Mouse (Mus musculus): ENCODE results near the gene Kcnk7.

Gene Kcnk7

DNA sequence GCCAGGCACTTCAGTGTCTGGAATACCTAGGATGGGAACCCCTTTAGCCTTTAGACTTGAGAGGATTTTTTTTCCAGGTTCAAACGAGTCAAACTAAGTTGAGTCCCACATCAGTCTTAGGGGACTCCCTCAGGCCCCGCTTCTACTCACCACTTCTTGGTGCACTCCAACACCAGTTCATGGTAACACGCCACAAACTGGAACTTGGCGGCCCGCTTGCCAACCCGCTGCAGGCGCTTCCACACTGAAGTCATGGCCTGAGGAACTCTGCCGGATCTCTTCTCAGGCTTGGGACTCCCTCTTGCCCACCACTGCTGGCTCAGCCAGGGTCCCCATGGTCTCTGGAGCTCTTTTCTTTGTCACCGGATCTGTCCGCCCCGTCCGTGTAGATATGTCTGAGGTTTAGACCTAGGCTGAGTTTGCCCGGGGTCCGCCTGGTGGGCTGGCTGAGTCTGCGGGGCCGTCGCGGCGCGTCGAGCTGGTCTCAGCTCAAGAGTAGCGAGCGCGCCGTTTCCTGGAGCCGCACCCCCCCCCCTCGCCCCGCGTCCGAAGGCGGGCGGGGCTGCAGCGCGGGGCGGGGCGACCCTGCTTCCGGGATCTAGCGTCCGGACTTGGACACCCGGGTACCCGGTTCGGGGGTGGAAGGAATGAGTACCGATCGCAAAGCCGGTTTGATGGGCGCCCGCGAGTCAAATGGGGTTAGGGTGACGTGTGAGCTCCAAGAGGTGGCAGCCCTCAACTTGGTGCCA lies 21.8 kb downstream of the Kcnk7 start, which contains the start of gene Ehbp1l1:
Ehbp1l1 (minus strand) TSS at position 551 of the 749 bp plus-strand sequence.
- DNase-seq (ENCODE audit: low read depth), result peak; percentile 90

- DNase-seq (ENCODE audit: low read depth), result peak; percentile 96
These were observed 22.9 kb downstream of the Kcnk7 start for GRCm38 (mm10) chr19:5726961-5727578.

DNA sequence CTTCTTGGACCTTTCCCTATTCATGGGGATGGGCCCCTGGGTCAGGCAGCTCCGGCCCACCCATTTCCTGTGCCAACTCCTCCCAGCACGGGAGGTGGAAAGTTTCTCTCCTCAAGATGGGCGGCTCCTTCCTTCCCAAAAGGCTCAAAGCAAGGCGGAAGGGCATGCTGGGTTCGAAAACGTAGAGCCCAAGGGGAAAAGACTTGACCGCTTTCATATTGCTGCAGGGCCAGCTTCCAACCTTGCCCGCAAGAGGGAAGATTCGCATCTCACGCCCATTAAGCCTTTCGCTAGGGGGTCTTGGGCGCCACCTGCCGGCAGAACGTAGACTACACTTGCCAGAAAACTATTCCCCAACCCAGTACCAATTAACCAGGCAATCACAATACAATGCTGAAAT lies 23.5 kb downstream of the Kcnk7 start:
- DNase-seq (ENCODE audit: low read depth), result peak; percentile 92

- peak; percentile 61 for DNase-seq (ENCODE audit: low read depth)
These were observed 24.7 kb downstream of the Kcnk7 start for GRCm38 (mm10) chr19:5728631-5729443.

GRCm38 (mm10) chr19:5729444-5729815 lies 25.3 kb downstream of the Kcnk7 start, which contains the start of gene Fam89b:
Fam89b (minus strand) TSS chr19:5729653.
- peak; percentile 93 for DNase-seq (ENCODE audit: low read depth)

- peak; percentile 57 for DNase-seq (ENCODE audit: low read depth)
These were observed 26.4 kb downstream of the Kcnk7 start for GRCm38 (mm10) chr19:5730314-5731186.

GRCm38 (mm10) chr19:5731264-5731978 lies 27.3 kb downstream of the Kcnk7 start:
- peak; percentile 95 for DNase-seq (ENCODE audit: low read depth)

GRCm38 (mm10) chr19:5734325-5734724 lies 30.2 kb downstream of the Kcnk7 start:
- DNase-seq (ENCODE audit: low read depth), result no peak

DNA sequence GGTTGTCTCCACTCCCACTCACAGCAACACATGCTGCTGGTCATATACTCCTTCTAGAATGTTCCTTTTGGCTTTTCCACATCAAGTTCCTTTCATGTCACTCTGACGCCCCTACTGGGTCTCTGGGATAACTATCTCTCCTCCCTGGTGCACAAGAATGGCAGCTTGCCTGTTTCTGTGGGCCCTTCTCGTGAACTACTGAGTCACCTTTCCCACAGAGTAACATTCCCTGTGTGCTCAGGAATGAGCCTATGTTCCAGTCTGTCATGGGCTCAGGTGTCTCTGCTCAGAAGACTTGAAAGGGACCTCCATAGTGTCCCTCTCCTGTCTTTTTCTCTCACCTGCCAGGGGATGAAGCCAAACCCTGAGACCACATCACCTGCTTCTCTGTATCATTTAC lies 35.3 kb downstream of the Kcnk7 start:
- DNase-seq (ENCODE audit: low read depth), result no peak

DNA sequence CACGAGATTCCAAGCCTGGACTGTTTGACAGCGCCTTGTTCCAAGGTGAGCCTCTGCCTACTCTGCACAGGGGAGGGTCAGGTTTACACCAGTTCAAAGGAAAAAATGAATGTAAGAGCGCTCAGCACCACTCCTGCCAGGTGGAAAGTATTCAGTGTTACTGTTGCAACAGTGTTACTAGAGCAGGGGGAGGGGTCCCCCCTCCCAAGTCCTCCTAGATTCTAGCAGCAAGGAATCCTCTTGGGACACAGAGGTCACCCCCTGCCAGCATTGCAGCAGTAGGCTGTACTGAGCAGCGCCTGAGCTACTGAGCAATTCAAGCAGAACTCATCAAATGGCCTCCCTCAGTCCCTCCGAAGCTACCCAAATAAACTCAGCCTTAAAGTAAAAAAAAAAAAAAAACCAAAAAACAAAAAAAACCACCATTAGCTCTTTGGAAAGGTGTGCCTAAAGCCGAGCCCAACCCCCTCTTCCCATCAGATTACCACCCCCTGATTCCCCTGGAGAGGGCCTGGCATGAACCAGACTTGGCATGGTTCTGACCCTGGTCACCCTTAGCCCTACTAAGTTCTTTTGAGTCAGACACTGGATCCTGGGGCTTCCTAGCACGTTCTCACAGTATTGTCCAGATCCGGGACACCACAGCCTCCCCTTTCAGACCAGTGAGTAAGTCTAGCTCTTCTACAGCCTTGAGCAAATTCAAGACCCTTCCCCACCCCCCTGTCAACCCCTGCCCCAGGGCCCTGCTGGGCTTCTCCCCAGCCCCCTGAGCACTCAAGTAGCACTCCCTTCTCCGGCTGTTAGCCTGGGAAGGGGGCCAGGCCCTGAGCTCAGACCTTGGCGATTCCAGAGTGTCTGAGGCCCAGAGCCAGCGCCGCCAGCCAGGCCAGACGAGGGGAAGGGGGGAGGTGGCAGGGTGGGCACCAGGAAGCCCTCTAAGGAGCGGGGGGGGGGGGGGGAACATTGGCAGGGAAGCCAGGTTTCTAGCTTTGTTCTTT lies 36.5 kb downstream of the Kcnk7 start, which contains the start of gene Ltbp3:
Ltbp3 (plus strand) TSS at position 585 of the 998 bp plus-strand sequence.
- DNase-seq (ENCODE audit: low read depth), result no peak

DNA sequence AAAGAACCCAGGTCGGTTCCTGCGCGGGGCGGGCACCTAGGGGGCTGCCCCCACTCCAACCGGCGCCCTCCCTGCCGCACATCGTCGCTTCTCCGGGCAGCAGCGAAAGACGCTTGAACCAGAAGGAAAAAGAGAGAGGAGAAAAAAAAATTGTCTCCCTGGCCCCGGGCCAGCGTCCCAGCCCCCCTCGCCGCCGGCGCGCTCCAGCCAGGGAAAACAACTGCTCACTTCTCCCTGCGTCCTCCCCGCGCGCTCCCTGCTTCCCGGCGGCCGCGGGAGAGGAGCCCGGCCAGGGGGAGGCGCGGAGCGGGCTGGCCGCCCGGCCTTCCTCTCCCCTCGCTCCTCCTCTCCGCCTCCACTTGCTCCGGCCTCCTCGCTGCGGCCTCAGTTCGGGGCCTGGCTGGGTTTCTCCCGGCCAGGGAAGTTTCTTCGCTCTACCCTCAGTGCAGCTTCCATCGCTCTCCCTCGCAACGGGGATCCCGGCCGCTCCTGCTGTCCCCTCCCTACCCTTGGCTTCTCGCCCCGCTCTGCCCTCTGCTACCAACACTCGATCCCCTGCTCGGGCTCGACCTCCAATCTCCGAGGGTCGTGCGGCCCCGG lies 37.6 kb downstream of the Kcnk7 start:
- DNase-seq (ENCODE audit: low read depth), result no peak

DNA sequence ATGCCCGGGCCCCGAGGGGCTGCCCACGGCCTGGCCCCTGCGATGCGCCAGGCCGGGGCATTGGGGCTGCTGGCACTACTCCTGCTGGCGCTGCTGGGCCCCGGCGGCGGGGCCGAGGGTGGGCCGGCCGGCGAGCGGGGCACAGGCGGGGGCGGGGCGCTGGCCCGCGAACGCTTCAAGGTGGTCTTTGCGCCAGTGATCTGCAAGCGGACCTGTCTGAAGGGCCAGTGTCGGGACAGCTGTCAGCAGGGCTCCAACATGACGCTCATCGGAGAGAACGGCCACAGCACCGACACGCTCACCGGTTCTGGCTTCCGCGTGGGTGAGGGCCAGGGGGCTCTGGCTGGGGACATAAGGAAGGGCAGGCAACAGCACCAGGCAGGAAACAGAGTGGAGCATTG lies 38.1 kb downstream of the Kcnk7 start:
- DNase-seq (ENCODE audit: low read depth), result no peak

- peak; percentile 34 for DNase-seq (ENCODE audit: low read depth)
These were observed 39.4 kb downstream of the Kcnk7 start for GRCm38 (mm10) chr19:5743576-5743975.

GRCm38 (mm10) chr19:5745756-5746710 lies 41.9 kb downstream of the Kcnk7 start:
- no peak for DNase-seq (ENCODE audit: low read depth)

DNA sequence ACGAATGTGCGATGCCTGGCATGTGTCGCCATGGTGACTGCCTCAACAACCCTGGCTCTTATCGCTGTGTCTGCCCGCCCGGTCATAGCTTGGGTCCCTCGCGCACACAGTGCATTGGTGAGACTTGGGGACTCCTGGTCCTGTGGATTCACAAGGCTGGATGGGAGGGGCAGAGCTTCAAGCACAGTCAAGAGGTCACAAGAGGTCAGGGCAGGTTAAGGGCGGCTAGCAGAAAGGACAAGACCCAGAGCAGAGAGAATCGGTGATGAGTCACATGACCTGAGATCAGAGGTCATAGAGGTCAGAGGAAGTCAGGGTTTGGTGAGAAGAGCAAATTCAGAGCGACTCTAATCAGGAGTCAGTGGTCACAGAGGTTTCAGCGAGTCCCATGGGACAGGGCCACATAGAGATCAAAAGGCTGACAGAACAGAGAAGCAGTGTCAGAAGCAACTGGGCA lies 42.8 kb downstream of the Kcnk7 start:
- DNase-seq (ENCODE audit: low read depth), result peak; percentile 43

- DNase-seq (ENCODE audit: low read depth), result no peak
These were observed 45.3 kb downstream of the Kcnk7 start for GRCm38 (mm10) chr19:5749476-5749875.

- no peak for DNase-seq (ENCODE audit: low read depth)
These were observed 46.8 kb downstream of the Kcnk7 start for GRCm38 (mm10) chr19:5750951-5751350.

DNA sequence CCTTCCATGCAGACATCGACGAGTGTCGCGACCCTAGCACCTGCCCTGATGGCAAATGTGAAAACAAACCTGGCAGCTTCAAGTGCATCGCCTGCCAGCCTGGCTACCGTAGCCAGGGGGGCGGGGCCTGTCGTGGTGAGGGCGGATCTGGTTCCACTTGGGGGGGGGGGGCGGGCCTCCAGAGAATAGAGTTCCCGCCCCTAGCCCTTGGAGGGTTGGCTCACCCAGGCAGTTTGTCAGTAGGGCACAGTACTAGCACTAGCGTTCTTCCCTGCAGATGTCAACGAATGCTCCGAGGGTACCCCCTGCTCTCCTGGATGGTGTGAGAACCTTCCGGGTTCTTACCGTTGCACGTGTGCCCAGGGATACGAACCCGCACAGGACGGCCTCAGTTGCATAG lies 47.6 kb downstream of the Kcnk7 start:
- peak; percentile 47 for DNase-seq (ENCODE audit: low read depth)

All from induced T-regulatory cell, adult 2 months (primary cell).